23 mouse cellular contexts compared by ENCODE assay signal in the genomic region with DNA sequence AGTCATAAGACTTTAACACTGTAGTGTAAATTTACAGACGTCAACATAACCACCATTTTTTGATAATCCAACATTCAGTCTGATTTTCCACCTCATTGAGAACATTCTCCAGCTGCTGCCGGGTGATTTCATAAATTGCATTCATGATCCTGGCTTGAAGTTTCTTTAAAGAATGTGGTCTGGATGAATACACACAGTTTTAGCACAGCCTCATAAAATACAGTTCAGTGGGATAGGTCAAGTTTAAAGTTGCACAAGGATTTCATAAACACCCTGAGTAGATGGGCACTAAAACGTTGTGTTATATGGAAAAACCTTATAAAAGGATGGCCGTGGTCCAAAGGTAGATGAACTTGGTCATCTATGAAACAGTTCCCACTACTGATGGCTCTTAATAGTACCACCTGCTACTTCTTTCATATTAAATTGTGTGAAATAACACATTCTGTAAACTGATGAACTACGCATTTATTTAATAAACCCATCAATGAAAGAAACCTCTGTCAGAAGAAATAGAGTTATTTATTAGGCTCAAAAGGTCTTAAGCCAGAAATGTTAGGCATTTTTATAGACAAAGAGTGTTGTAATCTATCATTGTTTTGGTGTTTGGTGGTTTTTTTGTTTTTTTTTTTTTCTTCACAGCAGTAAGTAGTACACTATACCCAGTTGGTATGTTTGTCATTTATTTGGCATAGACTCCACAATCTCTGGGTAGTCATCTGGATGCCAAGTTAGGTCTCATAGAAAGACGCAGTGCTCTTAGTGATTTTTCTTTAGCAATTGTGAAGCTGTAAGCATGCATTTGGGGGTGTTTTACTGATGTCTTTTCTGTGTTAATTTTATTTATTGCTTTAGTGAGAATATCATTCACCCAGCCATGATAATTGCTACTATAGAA. TPM values are rescaled to one million over a fixed set of nuclear protein-coding genes. Genes with fewer than 3 reads are reported as not detected.
DNase-seq lines count a peak whose midpoint lies in the region; ATAC-seq and TF ChIP-seq lines count a peak whose summit lies in the region.
"Had no signal": no experiment of that assay in that cellular context is flagged by ENCODE, and none has a peak within 500 bp of the region (broad histone marks: within the 10 kb centered on the region; RNA-seq: fewer than 3 reads in every experiment).

No protein-coding gene starts in this region.

- peaks cover 8% of the 10 kb centered on the region; the same call in 1 of the 2 replicates for H3K4me1 ChIP-seq in forebrain, embryonic 15.5 days
- no peaks in the 10 kb centered on the region for H3K4me1 ChIP-seq in forebrain, embryonic 12.5 days
- H3K4me1 ChIP-seq in midbrain, postnatal 0 days (ENCODE audit: insufficient read depth, low read length): no peaks in the 10 kb centered on the region
- H3K4me1 ChIP-seq in midbrain, embryonic 16.5 days (ENCODE audit: control insufficient read depth, insufficient read depth, low read length): no peaks in the 10 kb centered on the region
- peaks cover 7% of the 10 kb centered on the region; the same call in 1 of the 2 replicates for H3K4me1 ChIP-seq in forebrain, embryonic 16.5 days (replicated peaks; ENCODE audit: control insufficient read depth, insufficient read depth, low read length)
- H3K4me1 ChIP-seq: embryonic facial prominence, embryonic 15.5 days; kidney, embryonic 15.5 days; liver, embryonic 12.5 days; stomach, embryonic 15.5 days had no signal

- peak; percentile 42 for DNase-seq in midbrain, postnatal 0 days (ENCODE audit: low spot score)
- DNase-seq in frontal cortex, postnatal 25 days (ENCODE audit: low spot score in 2 of 2): no peak
- no peak for DNase-seq in thymus, postnatal 14 days
- DNase-seq: adrenal gland, adult 2 months; B cell, adult 2 months; cerebellum, adult 9-11 months; heart, postnatal 14 days; lung, embryonic 14.5 days; right cerebral cortex, postnatal 14 days; thymus, adult 18-20 months had no signal

- no peak overlapping the region for H3K4me3 ChIP-seq in forebrain, embryonic 15.5 days
- H3K4me3 ChIP-seq in forebrain, embryonic 12.5 days (replicated peaks): no peak overlapping the region
- H3K4me3 ChIP-seq in midbrain, postnatal 0 days (ENCODE audit: low read depth, low read length): no peak overlapping the region
- no peak overlapping the region for H3K4me3 ChIP-seq in midbrain, embryonic 16.5 days (ENCODE audit: low read depth, low read length)
- H3K4me3 ChIP-seq in forebrain, embryonic 16.5 days (replicated peaks; ENCODE audit: low read length): no peak overlapping the region
- H3K4me3 ChIP-seq: embryonic facial prominence, embryonic 15.5 days; kidney, embryonic 15.5 days; liver, embryonic 12.5 days; stomach, embryonic 15.5 days had no signal

- H3K9me3 ChIP-seq in forebrain, embryonic 15.5 days: no peaks in the 10 kb centered on the region
- H3K9me3 ChIP-seq in forebrain, embryonic 12.5 days: no peaks in the 10 kb centered on the region
- no peaks in the 10 kb centered on the region for H3K9me3 ChIP-seq in midbrain, postnatal 0 days (ENCODE audit: low read length)
- H3K9me3 ChIP-seq in midbrain, embryonic 16.5 days (replicated peaks; ENCODE audit: control insufficient read depth, low read length, poor library complexity, severe bottlenecking): no peaks in the 10 kb centered on the region
- H3K9me3 ChIP-seq in forebrain, embryonic 16.5 days (ENCODE audit: control insufficient read depth, low read length): no peaks in the 10 kb centered on the region
- H3K9me3 ChIP-seq: embryonic facial prominence, embryonic 15.5 days; kidney, embryonic 15.5 days; liver, embryonic 12.5 days; stomach, embryonic 15.5 days had no signal

- H3K9ac ChIP-seq in forebrain, embryonic 15.5 days (replicated peaks): no peak overlapping the region
- H3K9ac ChIP-seq in forebrain, embryonic 12.5 days: no peak overlapping the region
- H3K9ac ChIP-seq in midbrain, postnatal 0 days (replicated peaks; ENCODE audit: low read length, poor library complexity, severe bottlenecking): no peak overlapping the region
- H3K9ac ChIP-seq in midbrain, embryonic 16.5 days (ENCODE audit: low read depth, low read length): no peak overlapping the region
- H3K9ac ChIP-seq in forebrain, embryonic 16.5 days (replicated peaks; ENCODE audit: low read depth, low read length): no peak overlapping the region
- H3K9ac ChIP-seq: embryonic facial prominence, embryonic 15.5 days; hindbrain, embryonic 14.5 days; kidney, embryonic 15.5 days; liver, embryonic 12.5 days; lung, embryonic 14.5 days; stomach, embryonic 15.5 days had no signal

- peak; percentile 77 for ATAC-seq in forebrain, embryonic 15.5 days (replicated peaks)
- ATAC-seq in forebrain, embryonic 12.5 days (ENCODE audit: low FRiP score): no peak
- no peak for ATAC-seq in midbrain, postnatal 0 days (ENCODE audit: low FRiP score)
- no peak for ATAC-seq in midbrain, embryonic 16.5 days
- ATAC-seq in forebrain, embryonic 16.5 days: peak; percentile 82
- ATAC-seq: intestine, embryonic 16.5 days; liver, embryonic 12.5 days had no signal

- WGBS in forebrain, embryonic 15.5 days: 40% methylated on average over 6 of the region's 6 CpGs
- 85% methylated on average over 6 of the region's 6 CpGs for WGBS in forebrain, embryonic 12.5 days
- WGBS in midbrain, postnatal 0 days: 80% methylated on average over 6 of the region's 6 CpGs
- WGBS in midbrain, embryonic 16.5 days: 78% methylated on average over 6 of the region's 6 CpGs
- WGBS in forebrain, embryonic 16.5 days: 34% methylated on average over 6 of the region's 6 CpGs

- no peak overlapping the region for H3K4me2 ChIP-seq in forebrain, embryonic 15.5 days (replicated peaks)
- no peak overlapping the region for H3K4me2 ChIP-seq in forebrain, embryonic 12.5 days
- H3K4me2 ChIP-seq in midbrain, postnatal 0 days (ENCODE audit: low read depth, low read length, poor library complexity, severe bottlenecking): no peak overlapping the region
- no peak overlapping the region for H3K4me2 ChIP-seq in midbrain, embryonic 16.5 days (ENCODE audit: low read length)
- H3K4me2 ChIP-seq in forebrain, embryonic 16.5 days (ENCODE audit: low read length): no peak overlapping the region
- H3K4me2 ChIP-seq: embryonic facial prominence, embryonic 15.5 days; heart, embryonic 11.5 days; hindbrain, embryonic 14.5 days; kidney, embryonic 15.5 days; liver, embryonic 12.5 days; lung, embryonic 14.5 days; midbrain, embryonic 11.5 days; stomach, embryonic 15.5 days had no signal

- 0 out of 2 replicates have a peak overlapping the region, but pooled peaks have one; percentile 12 for H3K27ac ChIP-seq in forebrain, embryonic 15.5 days (replicated peaks)
- no peak overlapping the region for H3K27ac ChIP-seq in forebrain, embryonic 12.5 days
- no peak overlapping the region for H3K27ac ChIP-seq in midbrain, postnatal 0 days (ENCODE audit: low read depth, low read length)
- no peak overlapping the region for H3K27ac ChIP-seq in midbrain, embryonic 16.5 days (ENCODE audit: low read length)
- peak overlapping the region; percentile 19; the same call in 1 of the 2 replicates for H3K27ac ChIP-seq in forebrain, embryonic 16.5 days (ENCODE audit: low read length)
- H3K27ac ChIP-seq: embryonic facial prominence, embryonic 15.5 days; hindbrain, embryonic 14.5 days; kidney, embryonic 15.5 days; liver, embryonic 12.5 days; stomach, embryonic 15.5 days had no signal

- no peak for TF ChIP-seq CTCF in midbrain, postnatal 0 days (IDR thresholded peaks at IDR 0.05)

- H3K36me3 ChIP-seq in forebrain, embryonic 15.5 days: no peaks in the 10 kb centered on the region
- H3K36me3 ChIP-seq in forebrain, embryonic 12.5 days (replicated peaks): no peaks in the 10 kb centered on the region
- no peaks in the 10 kb centered on the region for H3K36me3 ChIP-seq in midbrain, postnatal 0 days (ENCODE audit: insufficient read depth, low read length)
- no peaks in the 10 kb centered on the region for H3K36me3 ChIP-seq in midbrain, embryonic 16.5 days (ENCODE audit: control insufficient read depth, insufficient read depth, low read length)
- H3K36me3 ChIP-seq in forebrain, embryonic 16.5 days (ENCODE audit: control insufficient read depth, insufficient read depth): no peaks in the 10 kb centered on the region
- H3K36me3 ChIP-seq: embryonic facial prominence, embryonic 15.5 days; kidney, embryonic 15.5 days; liver, embryonic 12.5 days; stomach, embryonic 15.5 days had no signal

- no peaks in the 10 kb centered on the region for H3K27me3 ChIP-seq in forebrain, embryonic 15.5 days
- H3K27me3 ChIP-seq in forebrain, embryonic 12.5 days: no peaks in the 10 kb centered on the region
- no peaks in the 10 kb centered on the region for H3K27me3 ChIP-seq in midbrain, postnatal 0 days (ENCODE audit: insufficient read depth, low read length)
- no peaks in the 10 kb centered on the region for H3K27me3 ChIP-seq in midbrain, embryonic 16.5 days (ENCODE audit: control insufficient read depth, insufficient read depth, low read depth, low read length)
- H3K27me3 ChIP-seq in forebrain, embryonic 16.5 days (replicated peaks; ENCODE audit: control insufficient read depth, insufficient read depth, low read length): no peaks in the 10 kb centered on the region
- H3K27me3 ChIP-seq: embryonic facial prominence, embryonic 15.5 days; kidney, embryonic 15.5 days; liver, embryonic 12.5 days; stomach, embryonic 15.5 days had no signal

RNA-seq across cellular contexts. Expression of a gene that starts 48.9 kb away (rescaled TPM):
- 21.2 and 21.8 TPM in 2 replicates for polyA plus RNA-seq in forebrain, embryonic 15.5 days (2015; fragmentation: Nextera tagmentation; extraction: Ambion mirVana)
- polyA plus RNA-seq in forebrain, embryonic 12.5 days (2016; fragmentation: Nextera tagmentation; extraction: Ambion mirVana): 18.3 and 21.0 TPM in 2 replicates
- 4.4 and 8.1 TPM in 2 replicates for total RNA-seq in midbrain, postnatal 0 days (2014; rRNA removed)
- 2.5 and 2.7 TPM in 2 replicates for polyA plus RNA-seq in midbrain, postnatal 0 days (2015; fragmentation: Nextera tagmentation; extraction: Ambion mirVana)
- 9.6 and 12.3 TPM in 2 replicates for polyA plus RNA-seq in midbrain, embryonic 16.5 days (2015; fragmentation: Nextera tagmentation; extraction: Ambion mirVana)
- polyA plus RNA-seq in forebrain, embryonic 16.5 days (2015; fragmentation: Nextera tagmentation; extraction: Ambion mirVana): 24.3 and 29.3 TPM in 2 replicates
- total RNA-seq: heart, postnatal 14 days had no signal
- polyA plus RNA-seq: spleen, adult 2 months had no signal

RNA-seq across cellular contexts. Expression of a gene that starts 49.0 kb away (rescaled TPM):
- polyA plus RNA-seq in forebrain, embryonic 15.5 days (2015; fragmentation: Nextera tagmentation; extraction: Ambion mirVana): 40.1 and 42.7 TPM in 2 replicates
- polyA plus RNA-seq in forebrain, embryonic 12.5 days (2016; fragmentation: Nextera tagmentation; extraction: Ambion mirVana): 21.2 and 22.4 TPM in 2 replicates
- total RNA-seq in midbrain, postnatal 0 days (2014; rRNA removed): 25.4 and 26.7 TPM in 2 replicates
- 69.8 and 70.2 TPM in 2 replicates for polyA plus RNA-seq in midbrain, postnatal 0 days (2015; fragmentation: Nextera tagmentation; extraction: Ambion mirVana)
- 68.1 and 72.7 TPM in 2 replicates for polyA plus RNA-seq in midbrain, embryonic 16.5 days (2015; fragmentation: Nextera tagmentation; extraction: Ambion mirVana)
- polyA plus RNA-seq in forebrain, embryonic 16.5 days (2015; fragmentation: Nextera tagmentation; extraction: Ambion mirVana): 46.0 and 49.3 TPM in 2 replicates

RNA-seq across cellular contexts. Expression of a gene that starts 49.2 kb away (rescaled TPM):
- 102 and 115 TPM in 2 replicates for polyA plus RNA-seq in forebrain, embryonic 15.5 days (2015; fragmentation: Nextera tagmentation; extraction: Ambion mirVana)
- polyA plus RNA-seq in forebrain, embryonic 12.5 days (2016; fragmentation: Nextera tagmentation; extraction: Ambion mirVana): 187 and 194 TPM in 2 replicates
- 20.8 and 23.0 TPM in 2 replicates for total RNA-seq in midbrain, postnatal 0 days (2014; rRNA removed)
- polyA plus RNA-seq in midbrain, postnatal 0 days (2015; fragmentation: Nextera tagmentation; extraction: Ambion mirVana): 22.3 and 27.6 TPM in 2 replicates
- polyA plus RNA-seq in midbrain, embryonic 16.5 days (2015; fragmentation: Nextera tagmentation; extraction: Ambion mirVana): 40.0 and 48.6 TPM in 2 replicates
- polyA plus RNA-seq in forebrain, embryonic 16.5 days (2015; fragmentation: Nextera tagmentation; extraction: Ambion mirVana): 82.8 and 96.3 TPM in 2 replicates

Comparison
In these comparisons a context has a peak if more than half of its experiments do, and no peak if none do; other contexts are left out.
1. ATAC-seq: peak in forebrain, embryonic 15.5 days (single experiment) and forebrain, embryonic 16.5 days (single experiment); none in forebrain, embryonic 12.5 days (single experiment), midbrain, postnatal 0 days (single experiment) and midbrain, embryonic 16.5 days (single experiment).
2. H3K27ac ChIP-seq: peak in forebrain, embryonic 15.5 days (single experiment) and forebrain, embryonic 16.5 days (single experiment); none in forebrain, embryonic 12.5 days (single experiment), midbrain, postnatal 0 days (single experiment) and midbrain, embryonic 16.5 days (single experiment).